Mouse (Mus musculus): ENCODE results near the gene Chat. TPM values are rescaled to one million over a fixed set of nuclear protein-coding genes. Genes with fewer than 3 reads are reported as not detected.

Chat gene
- total and polyA plus RNA-seq, 2 experiments = not detected

DNA sequence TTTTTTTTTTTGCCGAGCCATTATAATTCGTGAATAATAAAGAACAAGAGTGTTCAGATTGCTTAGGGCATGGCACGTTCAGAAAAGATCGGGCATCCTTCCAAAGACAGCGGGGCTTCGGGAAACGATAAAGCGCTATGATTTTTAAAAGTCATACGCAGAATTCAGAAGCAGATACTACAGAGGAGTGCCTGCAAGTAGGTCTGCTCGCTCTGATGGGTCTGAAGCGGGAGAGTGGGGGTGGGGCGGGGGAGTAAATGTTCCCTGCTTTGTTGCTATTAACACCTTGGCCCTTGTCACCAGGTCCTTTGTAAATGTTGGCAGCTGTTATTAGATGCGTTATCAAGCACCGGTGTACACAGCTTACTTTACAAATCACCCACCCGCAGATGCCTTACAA lies 84.2 kb downstream of the Chat start:
- Histone ChIP-seq H3K36me3 (ENCODE audit: control insufficient read depth, insufficient read depth, low read length) (no peaks in the 10 kb centered on the region), H3K79me2 (ENCODE audit: control insufficient read depth, insufficient read depth, low read length) (no peaks in the 10 kb centered on the region), H3K4me3 (ENCODE audit: insufficient read depth, low read depth, low read length) (no peak overlapping the region), H3K9ac (ENCODE audit: low read depth, low read length) (no peak overlapping the region), H3K27me3 (ENCODE audit: control insufficient read depth, insufficient read depth, low read length) (no peaks in the 10 kb centered on the region), H3K27ac (replicated peaks; ENCODE audit: insufficient read depth, low read depth, low read length) (no peak overlapping the region), H3K4me1 (ENCODE audit: control insufficient read depth, insufficient read depth, low read length) (no peaks in the 10 kb centered on the region)
- TF ChIP-seq POLR2A (IDR thresholded peaks at IDR 0.05; ENCODE audit: extremely low read depth, insufficient read depth, low read length) = no peak
- no peak for TF ChIP-seq CTCF (IDR thresholded peaks at IDR 0.05; ENCODE audit: low read depth, low read length)
- WGBS = 46% methylated on average over 15 of the region's 15 CpGs
- no peak for DNase-seq (ENCODE audit: extremely low read depth, low read depth, low spot score)

DNA sequence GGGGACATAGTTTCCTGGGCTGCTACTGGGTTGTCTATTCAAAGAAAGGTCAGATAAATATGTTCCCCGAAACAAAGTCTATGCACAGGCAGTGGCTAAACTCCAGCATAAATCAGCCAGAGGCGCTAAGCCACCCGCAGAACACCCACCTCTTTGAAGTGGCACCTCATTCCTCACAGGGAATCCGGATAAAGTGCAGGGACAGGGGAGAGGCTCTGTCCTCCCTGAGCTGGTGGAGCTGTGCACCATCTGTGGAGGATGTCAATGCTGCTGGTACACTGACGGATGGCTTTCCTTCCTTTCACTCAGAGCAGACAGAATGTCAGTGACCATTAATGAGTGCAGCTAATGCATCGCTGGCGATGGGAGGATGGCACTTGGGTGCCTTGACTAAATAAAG lies 84.7 kb downstream of the Chat start:
- Histone ChIP-seq H3K27ac (replicated peaks; ENCODE audit: insufficient read depth, low read depth, low read length) (no peak overlapping the region), H3K4me3 (ENCODE audit: insufficient read depth, low read depth, low read length) (no peak overlapping the region), H3K4me1 (ENCODE audit: control insufficient read depth, insufficient read depth, low read length) (no peaks in the 10 kb centered on the region), H3K27me3 (ENCODE audit: control insufficient read depth, insufficient read depth, low read length) (no peaks in the 10 kb centered on the region), H3K9ac (ENCODE audit: low read depth, low read length) (no peak overlapping the region), H3K79me2 (ENCODE audit: control insufficient read depth, insufficient read depth, low read length) (no peaks in the 10 kb centered on the region), H3K36me3 (ENCODE audit: control insufficient read depth, insufficient read depth, low read length) (no peaks in the 10 kb centered on the region)
- no peak for DNase-seq (ENCODE audit: extremely low read depth, low read depth, low spot score)
- 30% methylated on average over 7 of the region's 7 CpGs for WGBS
- TF ChIP-seq CTCF (IDR thresholded peaks at IDR 0.05; ENCODE audit: low read depth, low read length) (no peak), POLR2A (IDR thresholded peaks at IDR 0.05; ENCODE audit: extremely low read depth, insufficient read depth, low read length) (no peak)

DNA sequence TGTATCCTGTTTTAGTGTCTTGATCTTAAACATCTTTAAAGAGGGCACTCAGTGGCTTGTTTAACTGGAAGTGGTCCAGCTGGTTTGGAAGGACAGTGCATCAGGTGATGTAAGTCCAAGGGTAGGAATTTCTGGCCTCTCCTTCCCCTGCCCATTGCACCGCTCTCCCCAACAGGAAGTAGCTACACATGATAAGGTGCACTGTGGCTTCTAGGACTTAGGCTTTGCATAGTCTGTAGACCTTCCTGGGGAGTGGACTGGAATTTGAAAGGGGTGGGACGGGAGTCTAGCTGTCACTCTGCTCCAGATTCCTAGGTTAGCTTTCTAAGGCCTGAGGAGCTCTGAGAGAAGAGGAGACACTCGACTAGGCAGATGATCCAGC lies 85.7 kb downstream of the Chat start:
- no peaks in the 10 kb centered on the region for H3K79me2 ChIP-seq (ENCODE audit: control insufficient read depth, insufficient read depth, low read length)
- no peak overlapping the region for H3K27ac ChIP-seq (replicated peaks; ENCODE audit: insufficient read depth, low read depth, low read length)
- H3K27me3 ChIP-seq (ENCODE audit: control insufficient read depth, insufficient read depth, low read length) = no peaks in the 10 kb centered on the region
- no peaks in the 10 kb centered on the region for H3K36me3 ChIP-seq (ENCODE audit: control insufficient read depth, insufficient read depth, low read length)
- 36% methylated on average over 3 of the region's 3 CpGs for WGBS
- TF ChIP-seq CTCF (IDR thresholded peaks at IDR 0.05; ENCODE audit: low read depth, low read length) (no peak), POLR2A (IDR thresholded peaks at IDR 0.05; ENCODE audit: extremely low read depth, insufficient read depth, low read length) (no peak)
- DNase-seq (ENCODE audit: extremely low read depth, low read depth, low spot score) = no peak
- H3K4me3 ChIP-seq (ENCODE audit: insufficient read depth, low read depth, low read length) = no peak overlapping the region
- H3K4me1 ChIP-seq (ENCODE audit: control insufficient read depth, insufficient read depth, low read length) = no peaks in the 10 kb centered on the region
- no peak overlapping the region for H3K9ac ChIP-seq (ENCODE audit: low read depth, low read length)

DNA sequence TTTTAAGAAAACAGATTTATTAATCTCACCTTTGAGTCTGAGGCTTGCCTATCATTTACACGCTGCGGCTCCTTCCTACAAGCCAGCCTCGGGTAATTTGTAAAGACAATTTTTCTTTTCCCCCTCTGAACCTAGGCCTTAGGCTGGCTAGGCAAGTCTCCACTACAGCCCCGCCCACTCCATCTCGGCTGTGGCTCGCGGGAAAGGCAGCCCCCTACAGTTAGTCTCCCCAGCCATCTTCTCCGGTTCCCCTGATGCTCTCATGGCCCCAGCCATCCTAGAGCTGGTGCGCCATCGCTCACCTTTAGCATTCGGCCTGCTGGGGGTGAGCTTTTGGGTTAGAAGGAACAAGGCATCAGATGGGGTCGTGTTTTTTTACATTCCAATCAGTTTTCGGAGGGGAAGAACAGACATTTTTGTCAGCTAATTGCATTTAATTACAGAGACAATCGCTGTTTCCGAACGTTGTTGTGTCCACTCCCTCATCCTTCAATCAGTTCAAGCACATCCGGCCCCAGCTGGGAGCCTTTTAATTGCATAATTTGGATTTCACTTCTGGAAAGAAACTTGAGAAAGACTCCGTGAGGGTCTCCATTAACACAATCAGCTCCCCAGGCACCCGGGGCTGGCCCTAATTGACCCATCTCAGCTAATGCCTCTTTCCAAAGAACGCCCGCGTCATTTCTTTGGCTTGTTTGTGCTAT lies 86.2 kb downstream of the Chat start:
- WGBS = 24% methylated on average over 22 of the region's 22 CpGs

DNA sequence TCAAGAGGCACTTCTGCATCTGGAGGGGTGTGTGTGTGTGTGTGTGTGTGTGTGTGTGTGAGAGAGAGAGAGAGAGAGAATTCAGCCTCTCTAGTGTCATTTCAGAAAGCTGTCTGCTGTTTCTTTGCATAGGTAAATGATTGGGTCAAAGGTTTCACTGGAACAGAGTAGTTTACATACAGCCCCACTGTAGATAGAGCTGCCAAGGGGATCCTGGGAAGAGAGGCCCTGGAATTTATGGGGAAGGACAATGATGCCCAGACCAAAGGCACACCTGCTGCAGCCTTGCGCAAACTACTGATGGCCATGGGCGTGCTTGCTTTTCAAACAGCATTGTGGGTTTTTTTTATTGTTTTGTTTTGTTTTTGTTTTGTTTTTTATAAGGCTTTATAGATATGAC lies 93.3 kb downstream of the Chat start:
- Histone ChIP-seq H3K79me2 (ENCODE audit: control insufficient read depth, insufficient read depth, low read length) (no peaks in the 10 kb centered on the region), H3K27ac (replicated peaks; ENCODE audit: insufficient read depth, low read depth, low read length) (no peak overlapping the region), H3K27me3 (ENCODE audit: control insufficient read depth, insufficient read depth, low read length) (no peaks in the 10 kb centered on the region), H3K4me3 (ENCODE audit: insufficient read depth, low read depth, low read length) (no peak overlapping the region), H3K9ac (ENCODE audit: low read depth, low read length) (no peak overlapping the region), H3K36me3 (ENCODE audit: control insufficient read depth, insufficient read depth, low read length) (no peaks in the 10 kb centered on the region), H3K4me1 (ENCODE audit: control insufficient read depth, insufficient read depth, low read length) (no peaks in the 10 kb centered on the region)
- TF ChIP-seq CTCF (IDR thresholded peaks at IDR 0.05; ENCODE audit: low read depth, low read length) (no peak), POLR2A (IDR thresholded peaks at IDR 0.05; ENCODE audit: extremely low read depth, insufficient read depth, low read length) (no peak)
- WGBS = 51% methylated on average over 2 of the region's 2 CpGs
- no peak for DNase-seq (ENCODE audit: extremely low read depth, low read depth, low spot score)

More for the DNA sequence above, 86.2 kb downstream of the Chat start:
- DNase-seq (ENCODE audit: extremely low read depth, low read depth, low spot score) = no peak
- Histone ChIP-seq H3K27me3 (ENCODE audit: control insufficient read depth, insufficient read depth, low read length) (no peaks in the 10 kb centered on the region), H3K36me3 (ENCODE audit: control insufficient read depth, insufficient read depth, low read length) (no peaks in the 10 kb centered on the region), H3K27ac (replicated peaks; ENCODE audit: insufficient read depth, low read depth, low read length) (no peak overlapping the region), H3K4me3 (ENCODE audit: insufficient read depth, low read depth, low read length) (no peak overlapping the region), H3K79me2 (ENCODE audit: control insufficient read depth, insufficient read depth, low read length) (no peaks in the 10 kb centered on the region), H3K9ac (ENCODE audit: low read depth, low read length) (no peak overlapping the region), H3K4me1 (ENCODE audit: control insufficient read depth, insufficient read depth, low read length) (no peaks in the 10 kb centered on the region)
- no peak for TF ChIP-seq POLR2A (IDR thresholded peaks at IDR 0.05; ENCODE audit: extremely low read depth, insufficient read depth, low read length)
- TF ChIP-seq CTCF (IDR thresholded peaks at IDR 0.05; ENCODE audit: low read depth, low read length) = no peak

DNA sequence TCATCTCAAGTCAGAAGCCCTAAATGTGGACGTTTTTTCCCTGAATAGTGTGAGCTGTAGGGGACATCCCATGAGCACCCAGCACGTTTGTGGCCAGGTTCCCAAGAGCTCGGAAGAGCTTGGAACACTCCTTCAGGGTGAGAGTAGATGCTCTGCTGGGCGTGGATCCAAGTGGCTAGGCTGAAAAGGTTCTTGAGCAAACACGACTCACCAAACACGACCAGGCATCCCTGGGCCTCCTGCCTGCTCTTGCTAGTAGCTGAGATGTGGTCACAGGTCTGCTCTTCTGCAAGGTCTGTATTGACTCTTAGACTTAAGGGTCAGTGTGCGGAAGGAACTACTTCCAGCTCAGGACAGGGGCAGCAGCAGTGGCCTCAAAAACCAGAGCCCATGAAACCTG lies 96.0 kb downstream of the Chat start:
- Histone ChIP-seq H3K79me2 (ENCODE audit: control insufficient read depth, insufficient read depth, low read length) (no peaks in the 10 kb centered on the region), H3K36me3 (ENCODE audit: control insufficient read depth, insufficient read depth, low read length) (no peaks in the 10 kb centered on the region), H3K4me3 (ENCODE audit: insufficient read depth, low read depth, low read length) (no peak overlapping the region), H3K9ac (ENCODE audit: low read depth, low read length) (no peak overlapping the region), H3K4me1 (ENCODE audit: control insufficient read depth, insufficient read depth, low read length) (no peaks in the 10 kb centered on the region), H3K27me3 (ENCODE audit: control insufficient read depth, insufficient read depth, low read length) (no peaks in the 10 kb centered on the region), H3K27ac (replicated peaks; ENCODE audit: insufficient read depth, low read depth, low read length) (no peak overlapping the region)
- 44% methylated on average over 7 of the region's 7 CpGs for WGBS
- no peak for TF ChIP-seq CTCF (IDR thresholded peaks at IDR 0.05; ENCODE audit: low read depth, low read length)
- no peak for TF ChIP-seq POLR2A (IDR thresholded peaks at IDR 0.05; ENCODE audit: extremely low read depth, insufficient read depth, low read length)
- no peak for DNase-seq (ENCODE audit: extremely low read depth, low read depth, low spot score)
